ENCODE assay signal across 25 mouse cellular contexts in genomic region chr2:91252512-91252911, GRCm38 (mm10). TPM values are rescaled to one million over a fixed set of nuclear protein-coding genes. Genes with fewer than 3 reads are reported as not detected.
"Had no signal": no experiment of that assay in that cellular context is flagged by ENCODE, and none has a peak within 500 bp of the region (broad histone marks: within the 10 kb centered on the region; RNA-seq: fewer than 3 reads in every experiment).

No protein-coding gene starts in this region.

- H3K9me3 ChIP-seq: limb, embryonic 10.5 days; limb, embryonic 13.5 days; liver, embryonic 12.5 days; liver, embryonic 15.5 days; lung, embryonic 15.5 days; megakaryocyte, embryonic 14.5 days; midbrain, embryonic 10.5 days; midbrain, embryonic 13.5 days; neural tube, embryonic 13.5 days; stomach, embryonic 15.5 days had no signal

- H3K4me2 ChIP-seq: limb, embryonic 13.5 days; liver, embryonic 12.5 days; liver, embryonic 15.5 days; lung, embryonic 15.5 days; midbrain, embryonic 13.5 days; neural tube, embryonic 13.5 days; stomach, embryonic 15.5 days had no signal

- H3K4me3 ChIP-seq: layer of hippocampus, adult 2 months; limb, embryonic 10.5 days; limb, embryonic 13.5 days; liver, embryonic 12.5 days; liver, embryonic 15.5 days; lung, embryonic 15.5 days; megakaryocyte, embryonic 14.5 days; midbrain, embryonic 10.5 days; midbrain, embryonic 13.5 days; myocyte; neural tube, embryonic 13.5 days; stomach, embryonic 15.5 days had no signal

- H3K36me3 ChIP-seq: limb, embryonic 10.5 days; limb, embryonic 13.5 days; liver, embryonic 12.5 days; liver, embryonic 15.5 days; lung, embryonic 15.5 days; midbrain, embryonic 10.5 days; midbrain, embryonic 13.5 days; neural tube, embryonic 13.5 days; stomach, embryonic 15.5 days had no signal

- H3K9ac ChIP-seq: limb, embryonic 13.5 days; liver, embryonic 12.5 days; liver, embryonic 15.5 days; lung, embryonic 15.5 days; midbrain, embryonic 13.5 days; neural tube, embryonic 13.5 days; stomach, embryonic 15.5 days had no signal

- H3K27ac ChIP-seq: layer of hippocampus, adult 2 months; limb, embryonic 10.5 days; limb, embryonic 13.5 days; liver, embryonic 12.5 days; liver, embryonic 15.5 days; lung, embryonic 15.5 days; midbrain, embryonic 10.5 days; midbrain, embryonic 13.5 days; neural tube, embryonic 13.5 days; stomach, embryonic 15.5 days had no signal

- ATAC-seq: liver, embryonic 12.5 days; midbrain, embryonic 13.5 days; midbrain, embryonic 16.5 days had no signal

- DNase-seq: kidney, postnatal 25 days; layer of hippocampus, adult 9-11 months; liver; lung, adult 18-20 months; lung, postnatal 10 days; lung, postnatal 36 days; retina, postnatal 1 day; right cerebral cortex, postnatal 25 days; spleen, adult 18-20 months; thymus, postnatal 36 days had no signal

RNA-seq across cellular contexts. Expression of gene Pacsin3, which starts 3.2 kb away (rescaled TPM):
- total RNA-seq: monocyte, adult 5-6 weeks; neutrophil, adult 5-6 weeks had no signal
